Mouse (Mus musculus): ENCODE measurements around the gene Lyz1. TPM values are rescaled to one million over a fixed set of nuclear protein-coding genes. Genes with fewer than 3 reads are reported as not detected.

The Lyz1 gene
- polyA plus RNA-seq, 1 experiment from 2014 or later, result 5.1 TPM

DNA sequence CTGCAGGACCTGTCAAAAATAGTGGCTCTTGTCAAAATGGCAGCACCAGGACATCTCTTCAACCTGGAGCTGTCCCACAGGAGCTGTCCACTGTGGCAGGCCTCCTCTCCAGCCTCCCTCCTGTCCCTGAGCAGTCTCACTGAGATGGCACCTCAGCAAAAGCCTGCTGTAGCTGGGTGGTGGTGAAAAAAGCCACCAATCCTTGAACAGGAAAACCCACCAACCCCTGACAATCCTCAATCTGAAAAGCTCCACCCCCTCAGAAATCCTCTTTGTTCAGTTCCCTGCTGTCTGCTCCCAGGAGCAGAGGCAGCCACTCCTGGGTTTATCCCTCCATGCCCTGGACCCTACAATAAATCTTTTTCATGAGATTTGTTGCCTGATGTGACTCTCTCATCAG is 32.8 kb downstream of the Lyz1 start:
- Histone ChIP-seq H3K9me3 (ENCODE audit: control insufficient read depth, low read length) (0 out of 2 replicates have a peak, but pooled peaks cover 5% of the 10 kb centered on the region), H3K9ac (ENCODE audit: low read length) (no peak overlapping the region), H3K4me2 (ENCODE audit: low read length) (no peak overlapping the region), H3K27ac (replicated peaks in 1 of 2; ENCODE audit: control insufficient read depth in 1 of 2, insufficient read depth in 1 of 2, low read depth in 2 of 2, low read length in 2 of 2) (no peak overlapping the region), H3K36me3 (ENCODE audit: control insufficient read depth, insufficient read depth, low read length) (no peaks in the 10 kb centered on the region), H3K4me1 (ENCODE audit: control insufficient read depth in 2 of 2, insufficient read depth in 2 of 2, low read length in 2 of 2) (no peaks in the 10 kb centered on the region), H3K27me3 (ENCODE audit: control insufficient read depth, insufficient read depth, low read length) (no peaks in the 10 kb centered on the region), H3K4me3 (ENCODE audit: control insufficient read depth in 1 of 2, insufficient read depth in 1 of 2, low read depth in 1 of 2, low read length in 2 of 2) (no peak overlapping the region)
- no peak for ATAC-seq (ENCODE audit: insufficient number of reproducible peaks, insufficient read depth, low FRiP score, low read depth)

DNA sequence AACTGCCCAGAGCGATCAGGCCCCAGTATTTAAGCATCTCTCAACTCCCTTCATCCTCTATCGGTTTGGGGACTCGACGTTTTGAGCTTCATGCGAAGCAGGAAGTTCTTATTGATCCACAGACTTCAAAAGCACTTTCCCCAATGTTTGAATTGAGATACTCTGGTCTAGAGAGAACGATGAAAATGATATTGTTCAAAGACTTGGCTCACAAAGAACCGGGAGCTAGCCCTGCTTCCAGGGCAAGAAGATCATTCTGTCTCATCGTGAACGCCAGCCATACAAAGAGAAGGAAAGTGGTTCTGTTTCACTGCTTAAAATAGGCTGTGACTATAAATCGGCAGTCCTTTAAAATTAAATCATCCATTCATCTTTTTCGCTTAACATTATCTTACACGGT is 54.1 kb downstream of the Lyz1 start, which contains the start of gene 9530003J23Rik:
9530003J23Rik (minus strand) TSS at position 101 of the 400 bp plus-strand sequence.
- Histone ChIP-seq H3K9me3 (ENCODE audit: control insufficient read depth, low read length) (no peaks in the 10 kb centered on the region), H3K9ac (ENCODE audit: low read length) (no peak within 1 kb of the TSS), H3K27ac (replicated peaks in 1 of 2; ENCODE audit: control insufficient read depth in 1 of 2, insufficient read depth in 1 of 2, low read depth in 2 of 2, low read length in 2 of 2) (no peak within 1 kb of the TSS), H3K4me3 (ENCODE audit: control insufficient read depth in 1 of 2, insufficient read depth in 1 of 2, low read depth in 1 of 2, low read length in 2 of 2) (no peak within 1 kb of the TSS), H3K4me2 (ENCODE audit: low read length) (no peak within 1 kb of the TSS), H3K4me1 (ENCODE audit: control insufficient read depth in 2 of 2, insufficient read depth in 2 of 2, low read length in 2 of 2) (no peaks in the 10 kb centered on the region), H3K36me3 (ENCODE audit: control insufficient read depth, insufficient read depth, low read length) (no peaks in the 10 kb centered on the region), H3K27me3 (ENCODE audit: control insufficient read depth, insufficient read depth, low read length) (no peaks in the 10 kb centered on the region)
- 84% methylated on average over 12 of the region's 12 CpGs for WGBS
- no peak for ATAC-seq (ENCODE audit: insufficient number of reproducible peaks, insufficient read depth, low FRiP score, low read depth)

Other genes starting within 250 kb of the Lyz1 start
- gene Lrrc10, start 247.5 kb downstream of the Lyz1 start, polyA plus RNA-seq (2014; fragmentation: Nextera tagmentation; extraction: Ambion mirVana), result 80.5 and 84.2 TPM in 2 replicates
- 178 and 183 TPM in 2 replicates for gene Cct2, start 229.1 kb downstream of the Lyz1 start, polyA plus RNA-seq (2014; fragmentation: Nextera tagmentation; extraction: Ambion mirVana)
- gene Frs2, start 144.3 kb downstream of the Lyz1 start, polyA plus RNA-seq (2014; fragmentation: Nextera tagmentation; extraction: Ambion mirVana), result 25.4 and 26.1 TPM in 2 replicates
- 48.0 and 52.1 TPM in 2 replicates for gene Yeats4, start 68.4 kb downstream of the Lyz1 start, polyA plus RNA-seq (2014; fragmentation: Nextera tagmentation; extraction: Ambion mirVana)
- not detected in 2 replicates for gene 9530003J23Rik, start 54.2 kb downstream of the Lyz1 start, polyA plus RNA-seq (2014; fragmentation: Nextera tagmentation; extraction: Ambion mirVana)
- gene Lyz2, start 10.5 kb downstream of the Lyz1 start, polyA plus RNA-seq (2014; fragmentation: Nextera tagmentation; extraction: Ambion mirVana), result 106 and 110 TPM in 2 replicates
- 93.0 and 101 TPM in 2 replicates for gene Cpsf6, start 87.1 kb upstream of the Lyz1 start, polyA plus RNA-seq (2014; fragmentation: Nextera tagmentation; extraction: Ambion mirVana)

Data from heart, embryonic 14.5 days (tissue).